In the genomic region with DNA sequence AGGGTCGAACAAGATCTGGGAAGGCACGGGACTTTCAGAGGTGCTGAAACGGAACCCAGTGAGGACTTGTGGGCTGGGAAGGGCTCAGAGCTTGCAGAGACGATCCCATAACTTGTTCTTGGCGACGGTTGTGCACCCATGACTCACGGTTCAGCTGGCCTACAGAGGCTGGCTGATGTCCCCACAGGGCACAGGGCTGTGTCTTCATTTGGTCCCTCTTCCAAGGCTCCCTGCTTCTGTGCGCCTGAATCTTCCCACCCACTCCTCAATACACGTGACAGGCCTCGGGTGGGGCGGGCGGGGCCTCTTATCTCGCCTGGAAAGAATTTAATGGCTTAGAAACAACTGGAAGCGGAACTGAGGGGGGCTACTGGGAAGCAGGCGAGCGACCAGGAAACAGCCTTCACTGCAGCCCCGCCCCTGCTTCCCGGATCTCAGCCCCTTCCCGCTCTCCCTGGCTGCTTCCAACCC, we compare ENCODE assay signal across 8 mouse cellular contexts. TPM values are rescaled to one million over a fixed set of nuclear protein-coding genes. Genes with fewer than 3 reads are reported as not detected.
DNase-seq lines count a peak whose midpoint lies in the region; ATAC-seq and TF ChIP-seq lines count a peak whose summit lies in the region.

No protein-coding gene starts in this region.

- H3K4me1 ChIP-seq in hindbrain, embryonic 10.5 days (replicated peaks), result peaks cover 29% of the 10 kb centered on the region
- H3K4me1 ChIP-seq in hindbrain, embryonic 11.5 days (replicated peaks; ENCODE audit: control insufficient read depth, insufficient read depth, low read length), result no peaks in the 10 kb centered on the region
- H3K4me1 ChIP-seq in intestine, embryonic 16.5 days (ENCODE audit: control insufficient read depth, insufficient read depth, low read length), result peaks cover 22% of the 10 kb centered on the region
- H3K4me1 ChIP-seq in liver, embryonic 16.5 days (ENCODE audit: control insufficient read depth, low read depth, low read length), result no peaks in the 10 kb centered on the region
- H3K4me1 ChIP-seq in stomach, postnatal 0 days (replicated peaks; ENCODE audit: control insufficient read depth, insufficient read depth), result no peaks in the 10 kb centered on the region; the same call in 1 of the 2 replicates
- H3K4me1 ChIP-seq in cerebellum, adult 2 months (ENCODE audit: control insufficient read depth, insufficient read depth, low read length), result no peaks in the 10 kb centered on the region

- TF ChIP-seq EP300 in stomach, postnatal 0 days (optimal IDR thresholded peaks at IDR 0.05), result no peak

- no peak overlapping the region for H3K27ac ChIP-seq in hindbrain, embryonic 10.5 days
- H3K27ac ChIP-seq in hindbrain, embryonic 11.5 days (ENCODE audit: low read depth, low read length), result no peak overlapping the region
- peak overlapping the region; percentile 38 for H3K27ac ChIP-seq in intestine, embryonic 16.5 days (ENCODE audit: low read length)
- no peak overlapping the region for H3K27ac ChIP-seq in liver, embryonic 16.5 days (ENCODE audit: low read length)
- peak overlapping the region; percentile 78 for H3K27ac ChIP-seq in stomach, postnatal 0 days (replicated peaks)
- no peak overlapping the region for H3K27ac ChIP-seq in cerebellum, adult 2 months (ENCODE audit: insufficient read depth, low read length)

- peaks cover 45% of the 10 kb centered on the region for H3K27me3 ChIP-seq in hindbrain, embryonic 10.5 days (ENCODE audit: insufficient read depth, poor library complexity, severe bottlenecking)
- peaks cover 12% of the 10 kb centered on the region; the same call in 1 of the 2 replicates for H3K27me3 ChIP-seq in hindbrain, embryonic 11.5 days (ENCODE audit: control insufficient read depth, insufficient read depth, low read length)
- H3K27me3 ChIP-seq in intestine, embryonic 16.5 days (replicated peaks; ENCODE audit: control insufficient read depth, insufficient read depth, low read length), result peaks cover 12% of the 10 kb centered on the region
- peaks cover 23% of the 10 kb centered on the region for H3K27me3 ChIP-seq in liver, embryonic 16.5 days (ENCODE audit: control insufficient read depth, insufficient read depth, low read depth, low read length)
- H3K27me3 ChIP-seq in stomach, postnatal 0 days (ENCODE audit: control insufficient read depth, insufficient read depth, low read length), result peaks cover 2% of the 10 kb centered on the region; the same call in 1 of the 2 replicates
- H3K27me3 ChIP-seq in cerebellum, adult 2 months (ENCODE audit: control insufficient read depth, insufficient read depth, low read length), result no peaks in the 10 kb centered on the region; the same call in 1 of the 2 replicates

- DNase-seq in hindbrain, embryonic 10.5 days (ENCODE audit: low spot score), result no peak
- no peak for DNase-seq in hindbrain, embryonic 11.5 days (ENCODE audit: low spot score)
- peak; percentile 63 for DNase-seq in gastrocnemius, postnatal 14 days
- no peak for DNase-seq in stomach, postnatal 0 days (ENCODE audit: low spot score)
- no peak for DNase-seq in cerebellum, adult 2 months
- no peak for DNase-seq in spleen, postnatal 14 days (ENCODE audit: low spot score in 2 of 2)

- H3K4me2 ChIP-seq in hindbrain, embryonic 11.5 days (replicated peaks; ENCODE audit: low read depth, low read length), result no peak overlapping the region
- peak overlapping the region; percentile 52 for H3K4me2 ChIP-seq in intestine, embryonic 16.5 days (ENCODE audit: low read depth, low read length)
- H3K4me2 ChIP-seq in liver, embryonic 16.5 days (ENCODE audit: low read depth, low read length), result no peak overlapping the region
- H3K4me2 ChIP-seq in stomach, postnatal 0 days (replicated peaks; ENCODE audit: low read depth), result peak overlapping the region; percentile 46

- TF ChIP-seq CTCF in stomach, postnatal 0 days (IDR thresholded peaks at IDR 0.05; ENCODE audit: low read depth), result no peak
- no peak for TF ChIP-seq CTCF in cerebellum, adult 2 months (IDR thresholded peaks at IDR 0.05; ENCODE audit: borderline replicate concordance, insufficient read depth, low read depth, low read length)

- peak overlapping the region; percentile 32 for H3K4me3 ChIP-seq in hindbrain, embryonic 10.5 days
- H3K4me3 ChIP-seq in hindbrain, embryonic 11.5 days (ENCODE audit: low read depth, low read length), result no peak overlapping the region
- peak overlapping the region; percentile 30 for H3K4me3 ChIP-seq in intestine, embryonic 16.5 days (ENCODE audit: low read length)
- H3K4me3 ChIP-seq in liver, embryonic 16.5 days (ENCODE audit: low read depth, low read length), result no peak overlapping the region
- H3K4me3 ChIP-seq in stomach, postnatal 0 days (ENCODE audit: low read depth, low read length), result peak overlapping the region; percentile 31; the same call in 1 of the 2 replicates
- no peak overlapping the region for H3K4me3 ChIP-seq in cerebellum, adult 2 months (replicated peaks; ENCODE audit: insufficient read depth, low read depth, low read length)

- ATAC-seq in hindbrain, embryonic 11.5 days (ENCODE audit: low FRiP score), result no peak
- peak; percentile 52 for ATAC-seq in intestine, embryonic 16.5 days
- peak; percentile 24; the same call in 1 of the 2 replicates for ATAC-seq in liver, embryonic 16.5 days (ENCODE audit: low read depth)
- ATAC-seq in stomach, postnatal 0 days (ENCODE audit: low FRiP score, low TSS enrichment), result peak; percentile 53; the same call in 1 of the 2 replicates

- WGBS in hindbrain, embryonic 10.5 days, result 10% methylated on average over 19 of the region's 19 CpGs
- 15% methylated on average over 19 of the region's 19 CpGs for WGBS in hindbrain, embryonic 11.5 days
- WGBS in intestine, embryonic 16.5 days, result 3% methylated on average over 19 of the region's 19 CpGs
- 2% methylated on average over 19 of the region's 19 CpGs for WGBS in liver, embryonic 16.5 days (ENCODE audit: insufficient replicate concordance)
- 2% methylated on average over 19 of the region's 19 CpGs for WGBS in stomach, postnatal 0 days
- WGBS in cerebellum, adult 2 months, result 4% methylated on average over 19 of the region's 19 CpGs

- intact Hi-C loops in gastrocnemius, postnatal 14 days (cut with DNase I; ENCODE audit: low total_unique reads), result no loop called here

- H3K9ac ChIP-seq in hindbrain, embryonic 11.5 days (ENCODE audit: low read depth, low read length), result no peak overlapping the region; the same call in 1 of the 2 replicates
- peak overlapping the region; percentile 53 for H3K9ac ChIP-seq in intestine, embryonic 16.5 days (ENCODE audit: low read depth, low read length)
- H3K9ac ChIP-seq in liver, embryonic 16.5 days (ENCODE audit: low read depth, low read length), result no peak overlapping the region
- H3K9ac ChIP-seq in stomach, postnatal 0 days (ENCODE audit: low read length), result peak overlapping the region; percentile 47

- no peak for TF ChIP-seq POLR2A in cerebellum, adult 2 months (IDR thresholded peaks at IDR 0.05; ENCODE audit: borderline replicate concordance, insufficient read depth, low read length)

- no peaks in the 10 kb centered on the region for H3K36me3 ChIP-seq in hindbrain, embryonic 10.5 days
- H3K36me3 ChIP-seq in hindbrain, embryonic 11.5 days (ENCODE audit: control insufficient read depth, insufficient read depth, low read length), result no peaks in the 10 kb centered on the region
- H3K36me3 ChIP-seq in intestine, embryonic 16.5 days (ENCODE audit: control insufficient read depth, insufficient read depth, low read length), result no peaks in the 10 kb centered on the region
- no peaks in the 10 kb centered on the region for H3K36me3 ChIP-seq in liver, embryonic 16.5 days (ENCODE audit: control insufficient read depth, insufficient read depth)
- no peaks in the 10 kb centered on the region for H3K36me3 ChIP-seq in stomach, postnatal 0 days (ENCODE audit: control insufficient read depth, insufficient read depth, low read length)

- H3K9me3 ChIP-seq in hindbrain, embryonic 10.5 days, result no peaks in the 10 kb centered on the region
- no peaks in the 10 kb centered on the region for H3K9me3 ChIP-seq in hindbrain, embryonic 11.5 days (ENCODE audit: control insufficient read depth, low read length)
- no peaks in the 10 kb centered on the region for H3K9me3 ChIP-seq in intestine, embryonic 16.5 days (ENCODE audit: control insufficient read depth, low read length)
- H3K9me3 ChIP-seq in liver, embryonic 16.5 days (replicated peaks; ENCODE audit: control insufficient read depth, low read length), result no peaks in the 10 kb centered on the region
- H3K9me3 ChIP-seq in stomach, postnatal 0 days (ENCODE audit: control insufficient read depth, low read length), result no peaks in the 10 kb centered on the region

RNA-seq across cellular contexts. Expression of gene Tnxb, which starts 9.2 kb away (rescaled TPM):
- polyA plus RNA-seq in hindbrain, embryonic 10.5 days (2016; fragmentation: Nextera tagmentation; extraction: Ambion mirVana), result 0.01 and 0.02 TPM in 2 replicates
- 0.01 and 0.09 TPM in 2 replicates for polyA plus RNA-seq in hindbrain, embryonic 11.5 days (2014; fragmentation: Nextera tagmentation; extraction: Ambion mirVana)
- total RNA-seq in gastrocnemius, postnatal 14 days (2021), result 10 to 100 TPM; 69.8 to 85.6 TPM
- polyA plus RNA-seq in intestine, embryonic 16.5 days (2015; fragmentation: Nextera tagmentation; extraction: Ambion mirVana), result 1.1 TPM in 2 replicates
- polyA plus RNA-seq in liver, embryonic 16.5 days (2015; fragmentation: Nextera tagmentation; extraction: Ambion mirVana), result 0.20 and 0.27 TPM in 2 replicates
- 1.9 and 2.4 TPM in 2 replicates for polyA plus RNA-seq in stomach, postnatal 0 days (2015; fragmentation: Nextera tagmentation; extraction: Ambion mirVana)
- polyA plus RNA-seq in cerebellum, adult 2 months (2012; rRNA removed), result 1.6 and 1.8 TPM in 2 replicates

RNA-seq across cellular contexts. Expression of gene Atf6b, which starts 14.2 kb away (rescaled TPM):
- 111 and 118 TPM in 2 replicates for polyA plus RNA-seq in hindbrain, embryonic 10.5 days (2016; fragmentation: Nextera tagmentation; extraction: Ambion mirVana)
- 61.9 and 67.5 TPM in 2 replicates for polyA plus RNA-seq in hindbrain, embryonic 11.5 days (2014; fragmentation: Nextera tagmentation; extraction: Ambion mirVana)
- total RNA-seq in gastrocnemius, postnatal 14 days (2021), result 10 to 100 TPM in 1 of 2 experiments, 1 to 10 TPM in 1; 8.9 to 11.0 TPM
- 66.3 and 69.1 TPM in 2 replicates for polyA plus RNA-seq in intestine, embryonic 16.5 days (2015; fragmentation: Nextera tagmentation; extraction: Ambion mirVana)
- polyA plus RNA-seq in liver, embryonic 16.5 days (2015; fragmentation: Nextera tagmentation; extraction: Ambion mirVana), result 17.7 and 17.8 TPM in 2 replicates
- 35.4 and 39.3 TPM in 2 replicates for polyA plus RNA-seq in stomach, postnatal 0 days (2015; fragmentation: Nextera tagmentation; extraction: Ambion mirVana)
- polyA plus RNA-seq in cerebellum, adult 2 months (2012; rRNA removed), result 61.4 and 69.4 TPM in 2 replicates

RNA-seq across cellular contexts. Expression of gene Fkbpl, which starts 16.6 kb away (rescaled TPM):
- polyA plus RNA-seq in hindbrain, embryonic 10.5 days (2016; fragmentation: Nextera tagmentation; extraction: Ambion mirVana), result 19.4 and 19.6 TPM in 2 replicates
- 16.4 and 17.2 TPM in 2 replicates for polyA plus RNA-seq in hindbrain, embryonic 11.5 days (2014; fragmentation: Nextera tagmentation; extraction: Ambion mirVana)
- total RNA-seq in gastrocnemius, postnatal 14 days (2021), result 1 to 10 TPM; 4.6 to 6.4 TPM
- 10.2 and 14.4 TPM in 2 replicates for polyA plus RNA-seq in intestine, embryonic 16.5 days (2015; fragmentation: Nextera tagmentation; extraction: Ambion mirVana)
- 3.7 and 4.6 TPM in 2 replicates for polyA plus RNA-seq in liver, embryonic 16.5 days (2015; fragmentation: Nextera tagmentation; extraction: Ambion mirVana)
- 12.4 and 12.8 TPM in 2 replicates for polyA plus RNA-seq in stomach, postnatal 0 days (2015; fragmentation: Nextera tagmentation; extraction: Ambion mirVana)
- polyA plus RNA-seq in cerebellum, adult 2 months (2012; rRNA removed), result 7.4 and 8.5 TPM in 2 replicates

RNA-seq across cellular contexts. Expression of gene Prrt1, which starts 31.8 kb away (rescaled TPM):
- polyA plus RNA-seq in hindbrain, embryonic 10.5 days (2016; fragmentation: Nextera tagmentation; extraction: Ambion mirVana), result 0.58 and 1.4 TPM in 2 replicates
- polyA plus RNA-seq in hindbrain, embryonic 11.5 days (2014; fragmentation: Nextera tagmentation; extraction: Ambion mirVana), result 1.0 and 2.0 TPM in 2 replicates
- under 1 TPM; 0.27 to 0.47 TPM for total RNA-seq in gastrocnemius, postnatal 14 days (2021)
- 0.32 and 0.47 TPM in 2 replicates for polyA plus RNA-seq in intestine, embryonic 16.5 days (2015; fragmentation: Nextera tagmentation; extraction: Ambion mirVana)
- polyA plus RNA-seq in liver, embryonic 16.5 days (2015; fragmentation: Nextera tagmentation; extraction: Ambion mirVana), result not detected in 2 replicates
- polyA plus RNA-seq in stomach, postnatal 0 days (2015; fragmentation: Nextera tagmentation; extraction: Ambion mirVana), result 0.44 and 0.67 TPM in 2 replicates
- 194 and 222 TPM in 2 replicates for polyA plus RNA-seq in cerebellum, adult 2 months (2012; rRNA removed)

RNA-seq across cellular contexts. Expression of gene Ppt2, which starts 32.8 kb away (rescaled TPM):
- polyA plus RNA-seq in hindbrain, embryonic 10.5 days (2016; fragmentation: Nextera tagmentation; extraction: Ambion mirVana), result 22.7 and 28.7 TPM in 2 replicates
- 23.6 and 26.0 TPM in 2 replicates for polyA plus RNA-seq in hindbrain, embryonic 11.5 days (2014; fragmentation: Nextera tagmentation; extraction: Ambion mirVana)
- 10 to 100 TPM; 35.7 to 38.9 TPM for total RNA-seq in gastrocnemius, postnatal 14 days (2021)
- polyA plus RNA-seq in intestine, embryonic 16.5 days (2015; fragmentation: Nextera tagmentation; extraction: Ambion mirVana), result 32.3 and 32.9 TPM in 2 replicates
- polyA plus RNA-seq in liver, embryonic 16.5 days (2015; fragmentation: Nextera tagmentation; extraction: Ambion mirVana), result 11.4 and 13.8 TPM in 2 replicates
- 16.5 and 18.7 TPM in 2 replicates for polyA plus RNA-seq in stomach, postnatal 0 days (2015; fragmentation: Nextera tagmentation; extraction: Ambion mirVana)
- 57.3 and 66.9 TPM in 2 replicates for polyA plus RNA-seq in cerebellum, adult 2 months (2012; rRNA removed)

Comparison
In these comparisons a context has a peak if more than half of its experiments do, and no peak if none do; other contexts are left out.
1. H3K4me3 ChIP-seq: peak in hindbrain, embryonic 10.5 days (single experiment), intestine, embryonic 16.5 days (single experiment) and stomach, postnatal 0 days (single experiment); none in hindbrain, embryonic 11.5 days (single experiment), liver, embryonic 16.5 days (single experiment) and cerebellum, adult 2 months (single experiment).
2. H3K27ac ChIP-seq: peak in intestine, embryonic 16.5 days (single experiment) and stomach, postnatal 0 days (single experiment); none in hindbrain, embryonic 10.5 days (single experiment), hindbrain, embryonic 11.5 days (single experiment), liver, embryonic 16.5 days (single experiment) and cerebellum, adult 2 months (single experiment).
3. H3K4me2 ChIP-seq: peak in intestine, embryonic 16.5 days (single experiment) and stomach, postnatal 0 days (single experiment); none in hindbrain, embryonic 11.5 days (single experiment) and liver, embryonic 16.5 days (single experiment).
4. H3K9ac ChIP-seq: peak in intestine, embryonic 16.5 days (single experiment) and stomach, postnatal 0 days (single experiment); none in hindbrain, embryonic 11.5 days (single experiment) and liver, embryonic 16.5 days (single experiment).